Mouse (Mus musculus) frontal cortex, postnatal 14 days (tissue): Measurements from ENCODE around the gene Clint1.
"Not testable (repeated sequence)": the region's sequence is repeated elsewhere in the genome, so short reads cannot be mapped to it uniquely, and the experiment has no call there.

Experiments
- DNase-seq, 2 experiments: peaks; one replicate each; pipeline ENCODE4 v3.0.0; 2022; ENCODE audit warnings: low spot score in 2 of 2

The Clint1 gene

GRCm38 (mm10) chr11:45847548-45847947, 4.3 kb upstream of the Clint1 start:
- no peak for DNase-seq

GRCm38 (mm10) chr11:45848253-45848652, 3.6 kb upstream of the Clint1 start:
- no peak for DNase-seq

- no peak for DNase-seq
Observed at GRCm38 (mm10) chr11:45849203-45849602, 2.6 kb upstream of the Clint1 start.

GRCm38 (mm10) chr11:45849859-45850258, 2.0 kb upstream of the Clint1 start:
- DNase-seq = no peak

- DNase-seq = no peak
Observed at GRCm38 (mm10) chr11:45850317-45850716, 1.5 kb upstream of the Clint1 start.

DNA sequence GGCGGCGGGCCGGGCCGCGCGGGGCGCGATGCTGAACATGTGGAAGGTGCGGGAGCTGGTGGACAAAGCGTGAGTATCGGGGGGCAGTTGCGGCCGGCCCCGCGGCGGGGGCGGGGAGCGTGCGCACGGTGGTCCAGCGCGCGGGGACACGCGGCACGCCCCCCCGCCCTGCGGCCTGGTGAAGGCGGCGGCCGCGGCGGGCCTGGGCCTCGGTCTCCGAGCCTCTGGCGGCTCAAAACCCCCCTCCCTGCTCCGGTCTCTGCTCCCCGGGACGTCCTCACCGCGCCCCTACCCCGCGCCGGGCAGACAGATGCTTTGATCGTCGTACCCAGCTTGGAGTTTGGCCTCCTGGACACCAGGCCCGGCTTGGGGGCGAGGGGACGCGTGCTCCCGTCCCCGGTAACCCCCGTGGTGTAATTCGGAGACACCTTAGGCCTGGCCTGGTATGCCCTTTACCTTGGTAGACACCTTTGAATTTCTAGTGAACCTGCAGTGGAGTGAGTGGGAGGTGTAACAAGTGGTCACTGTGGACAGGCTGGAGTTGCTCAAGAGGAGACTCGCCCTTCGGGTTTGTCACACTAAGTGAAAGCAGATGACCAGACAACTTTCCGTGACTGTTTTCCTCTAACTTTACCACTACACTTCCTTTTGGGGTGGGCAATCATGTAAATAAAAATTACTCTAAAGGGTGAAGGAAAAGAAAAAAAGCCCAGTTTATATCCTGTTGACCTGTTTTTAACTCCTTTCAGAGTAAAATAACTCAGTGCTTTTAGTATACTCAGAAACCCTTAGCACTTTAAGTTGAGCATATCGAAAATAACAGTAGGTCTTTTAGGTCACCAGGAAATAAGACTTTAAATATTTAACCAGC, 508 bp downstream of the Clint1 start:
- DNase-seq = peak; percentile 11 to 12

DNA sequence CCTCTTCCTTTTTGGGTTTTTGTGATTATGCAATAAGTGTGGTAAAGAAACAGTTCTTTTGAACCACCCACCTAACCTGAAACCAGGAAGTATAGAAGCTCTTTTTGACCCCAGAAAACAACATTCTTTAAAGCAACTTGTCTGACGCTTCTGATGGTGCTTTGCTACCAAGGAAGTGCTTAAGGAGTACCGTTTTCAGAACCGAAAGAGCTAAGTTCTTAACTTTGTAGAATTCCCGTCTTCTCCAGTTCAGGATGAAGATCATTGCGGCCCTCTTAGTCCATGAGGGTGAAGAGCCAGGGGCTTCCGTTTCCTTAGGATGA, 1.1 kb downstream of the Clint1 start:
- no peak for DNase-seq

- no peak for DNase-seq
Observed at GRCm38 (mm10) chr11:45853916-45854315, 2.1 kb downstream of the Clint1 start.

DNA sequence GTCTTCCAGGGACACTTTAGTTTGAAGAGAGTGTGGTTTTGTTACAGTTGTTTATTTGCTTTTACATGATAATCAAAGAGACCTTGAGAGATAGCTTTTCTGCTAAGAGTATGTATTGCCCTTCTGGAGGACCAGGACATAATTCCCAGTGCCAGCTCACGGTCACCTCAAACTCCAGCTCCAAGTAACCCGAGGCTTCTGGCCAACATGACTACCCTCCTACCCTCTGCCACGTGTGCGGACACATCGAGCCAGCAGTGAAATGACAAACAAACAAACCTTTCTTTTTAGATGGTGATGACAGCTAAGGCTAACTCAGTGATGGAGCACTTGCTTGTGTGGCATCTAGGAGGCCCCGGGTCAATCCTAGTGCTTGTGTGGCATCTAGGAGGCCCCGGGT, 2.5 kb downstream of the Clint1 start:
- DNase-seq = no peak

DNA sequence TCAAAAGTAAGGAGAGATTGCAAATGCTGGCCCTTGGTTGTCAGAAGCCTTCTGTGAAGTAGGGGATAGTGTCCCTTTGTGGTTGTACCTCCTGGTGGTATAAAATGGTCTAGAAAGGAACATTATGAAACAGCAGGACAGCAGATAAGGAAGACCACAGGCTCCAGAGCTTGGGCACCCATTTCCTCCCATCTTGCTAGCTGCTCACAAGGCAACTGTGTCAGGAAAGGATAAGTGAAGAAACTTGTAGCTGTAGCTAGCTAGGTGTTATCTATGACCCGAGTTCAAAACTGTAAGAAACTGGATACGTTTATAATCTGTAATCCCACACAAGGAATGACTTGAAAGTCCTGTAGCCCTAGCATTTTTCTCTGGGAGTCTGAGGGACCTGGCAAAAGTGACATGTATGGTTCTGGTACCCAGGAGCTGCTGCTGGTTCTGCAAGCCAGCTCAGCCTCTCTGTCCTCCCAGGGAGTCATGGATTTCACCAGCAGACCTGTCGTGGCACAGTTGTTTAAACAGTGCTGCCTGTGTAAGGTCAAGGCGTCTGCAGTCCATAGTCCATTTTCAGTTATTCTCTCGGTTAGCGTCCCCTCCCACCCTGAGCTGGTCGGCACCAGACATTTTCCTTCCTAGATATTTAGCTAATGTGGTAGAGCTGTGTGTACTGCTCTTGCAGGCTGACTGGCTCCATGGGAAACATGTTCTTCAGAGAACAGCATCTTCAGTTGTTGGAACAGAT, 3.7 kb downstream of the Clint1 start:
- DNase-seq = no peak

- DNase-seq = no peak
Observed at GRCm38 (mm10) chr11:45856149-45856516, 4.3 kb downstream of the Clint1 start.

GRCm38 (mm10) chr11:45861334-45861733, 9.5 kb downstream of the Clint1 start:
- DNase-seq = no peak

DNA sequence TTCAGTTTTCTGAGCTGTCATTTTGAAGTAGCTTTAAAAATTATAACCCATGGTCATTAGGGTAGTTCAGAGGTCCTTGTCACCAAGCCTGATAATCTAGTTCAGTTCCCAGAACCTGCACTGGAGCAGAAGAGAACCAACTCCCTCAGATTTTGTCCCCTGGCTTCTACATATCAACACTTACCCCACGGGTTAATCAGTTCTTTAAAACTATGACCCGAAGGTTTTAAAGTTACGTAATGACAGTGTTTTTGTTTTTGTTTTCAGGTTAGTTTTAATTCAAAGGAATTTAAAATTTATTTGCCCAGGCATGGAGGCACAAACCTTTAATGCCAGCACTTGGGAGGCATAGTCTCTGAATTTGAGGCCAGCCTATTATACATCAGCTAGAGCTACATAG, 12.6 kb downstream of the Clint1 start:
- no peak for DNase-seq

DNA sequence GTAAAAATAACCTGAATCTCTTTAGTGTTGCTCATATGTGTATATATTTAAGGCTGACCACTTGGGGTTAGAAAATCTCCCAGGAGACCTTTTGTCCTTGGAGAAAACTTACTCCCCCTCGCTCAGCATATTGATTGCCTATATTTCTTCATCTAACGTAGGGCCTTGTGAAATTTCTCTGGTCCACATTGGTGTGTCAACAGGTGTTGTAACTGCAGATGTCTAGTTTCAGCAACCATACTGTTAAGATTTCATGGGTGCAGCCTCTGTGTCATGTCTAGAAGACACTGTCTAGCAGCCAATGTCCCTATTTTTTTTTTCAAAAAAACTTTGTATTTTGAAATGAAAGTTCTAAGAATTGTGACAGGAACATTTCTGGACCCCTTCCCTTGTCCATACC, 14.0 kb downstream of the Clint1 start:
- DNase-seq = no peak

- DNase-seq = no peak
Observed at GRCm38 (mm10) chr11:45866534-45866933, 14.7 kb downstream of the Clint1 start.

GRCm38 (mm10) chr11:45873666-45874065, 21.8 kb downstream of the Clint1 start:
- DNase-seq = no peak

- DNase-seq = no peak
Observed at GRCm38 (mm10) chr11:45874251-45874650, 22.4 kb downstream of the Clint1 start.

DNA sequence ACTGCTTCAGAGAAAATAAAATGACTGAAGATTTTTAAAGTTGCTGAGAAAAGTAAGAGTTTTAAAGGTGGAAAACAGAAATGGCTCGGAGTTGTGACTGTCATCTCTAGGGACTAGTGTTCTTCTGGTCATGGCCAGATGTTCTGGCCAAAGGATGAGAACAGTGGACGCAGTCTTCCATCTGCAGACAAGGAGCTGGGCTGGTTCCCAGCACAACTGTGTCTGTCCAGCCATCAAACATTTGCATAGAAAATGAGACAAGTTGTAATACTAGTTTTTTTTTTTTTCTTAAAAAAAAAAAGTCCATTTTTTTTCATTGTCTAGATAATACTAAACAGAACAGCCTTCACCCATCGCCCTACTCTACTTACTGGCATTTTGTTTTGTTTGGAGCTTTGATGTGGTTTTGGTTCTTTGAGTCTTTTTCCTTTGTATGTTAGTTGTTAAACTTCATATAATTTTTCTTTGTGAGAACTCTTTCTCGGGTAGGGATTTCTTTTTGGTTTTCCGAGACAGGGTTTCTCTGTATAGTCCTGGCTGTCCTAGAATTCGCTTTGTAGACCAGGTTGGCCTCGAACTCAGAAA, 23.6 kb downstream of the Clint1 start:
- no peak for DNase-seq

DNA sequence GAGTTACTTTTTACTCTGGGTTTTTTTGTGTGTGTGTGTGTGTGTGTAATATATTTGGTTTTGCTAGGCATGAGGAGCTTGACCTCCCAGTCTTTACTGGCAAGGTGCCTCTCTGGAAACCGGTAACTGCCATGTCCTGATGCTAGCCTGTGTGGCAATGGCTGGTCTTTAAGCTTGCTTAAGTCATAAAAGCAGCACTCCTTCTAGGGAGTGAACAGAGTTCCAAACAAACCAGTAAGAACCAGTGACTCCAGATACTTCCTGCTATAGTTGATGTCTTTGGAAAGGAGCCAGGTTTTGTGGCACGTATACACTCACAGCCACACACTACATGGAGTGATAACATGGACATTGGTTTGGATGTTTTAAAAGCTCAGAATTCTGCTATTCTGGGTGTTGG, 24.2 kb downstream of the Clint1 start:
- no peak for DNase-seq

GRCm38 (mm10) chr11:45879366-45879765, 27.5 kb downstream of the Clint1 start:
- not testable (repeated sequence) for DNase-seq

GRCm38 (mm10) chr11:45881026-45881682, 29.3 kb downstream of the Clint1 start:
- no peak for DNase-seq

GRCm38 (mm10) chr11:45881683-45882068, 29.8 kb downstream of the Clint1 start:
- no peak for DNase-seq
